Mouse (Mus musculus): ENCODE results near the gene B3galt6.
A peak's percentile ranks its signal among the peaks of the same experiment; 100 is the strongest.

The B3galt6 gene

DNA sequence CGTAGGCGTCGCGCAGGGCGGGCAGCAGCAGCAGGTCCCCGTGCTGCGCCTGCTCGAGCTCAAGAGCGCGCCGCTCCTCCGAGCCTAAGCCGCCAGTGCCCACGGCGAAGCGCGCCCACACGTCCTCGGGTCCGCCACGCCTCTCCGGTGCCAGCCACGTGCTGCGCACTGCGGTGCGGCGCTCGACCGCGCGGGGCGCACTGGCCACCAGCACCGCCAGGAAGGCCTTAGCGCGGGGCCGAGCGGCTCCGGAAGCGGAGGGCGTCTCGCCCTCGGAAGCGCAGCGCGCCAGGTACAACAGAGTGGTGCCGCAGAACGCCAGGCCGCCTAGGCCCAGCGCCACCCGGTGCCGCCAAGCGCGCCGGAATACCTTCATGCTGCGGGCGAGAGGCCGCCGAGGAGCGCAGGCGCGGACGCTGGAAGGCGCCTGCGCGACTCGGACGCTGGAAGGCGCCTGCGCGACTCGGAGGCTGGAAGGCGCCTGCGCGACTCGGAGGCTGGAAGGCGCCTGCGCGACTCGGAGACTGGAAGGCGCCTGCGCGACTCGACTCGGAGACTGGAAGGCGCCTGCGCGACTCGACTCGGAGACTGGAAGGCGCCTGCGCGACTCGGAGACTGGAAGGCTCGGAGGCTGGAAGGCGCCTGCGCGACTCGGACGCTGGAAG, at the start of gene B3galt6, which contains the start of gene Sdf4:
B3galt6 (minus strand) TSS at position 409 of the 665 bp plus-strand sequence.
Sdf4 (plus strand) TSS at position 632 of the 665 bp plus-strand sequence.
- peak; percentile 78 for DNase-seq (ENCODE audit: low spot score)

DNA sequence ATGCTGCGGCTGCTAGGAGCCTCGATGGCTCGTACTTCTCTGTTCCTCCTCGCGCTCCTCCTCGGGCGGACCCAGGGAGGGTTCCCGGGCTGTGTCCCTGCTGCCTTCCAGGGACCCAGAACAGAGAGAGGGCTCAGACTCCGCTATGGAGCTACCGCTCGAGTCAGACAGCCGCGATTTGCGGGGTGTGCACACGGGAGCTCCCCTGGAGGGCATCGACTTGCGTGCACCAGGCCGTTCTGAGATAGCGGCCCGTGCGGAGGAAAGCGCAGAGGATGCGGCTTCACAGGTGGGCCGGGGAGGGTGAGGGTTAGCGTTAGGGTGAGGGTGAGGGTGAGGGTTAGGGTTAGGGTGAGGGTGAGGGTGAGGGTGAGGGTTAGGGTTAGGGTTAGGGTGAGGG, 42.5 kb upstream of the B3galt6 start:
- no peak for DNase-seq (ENCODE audit: low spot score)

DNA sequence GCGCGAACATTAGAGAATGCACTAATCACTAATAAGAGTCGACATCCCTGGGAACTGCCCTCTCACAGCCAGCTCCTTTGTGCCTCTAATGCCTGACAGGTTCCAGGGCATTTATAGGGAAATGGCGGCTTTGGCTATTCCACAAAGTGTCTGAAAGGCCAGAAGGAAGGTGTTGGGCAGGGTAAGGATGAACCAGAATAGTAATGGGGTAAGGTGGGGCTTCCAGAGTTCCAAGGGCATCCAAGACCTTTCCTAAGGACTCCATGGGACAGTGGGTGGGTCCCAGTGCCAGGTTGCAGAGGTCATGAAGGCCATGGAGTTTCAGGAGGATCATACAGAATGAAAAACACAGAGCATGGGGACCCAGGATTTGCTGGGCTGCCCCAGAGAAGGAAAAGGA, 41.9 kb upstream of the B3galt6 start:
- no peak for DNase-seq (ENCODE audit: low spot score)

DNA sequence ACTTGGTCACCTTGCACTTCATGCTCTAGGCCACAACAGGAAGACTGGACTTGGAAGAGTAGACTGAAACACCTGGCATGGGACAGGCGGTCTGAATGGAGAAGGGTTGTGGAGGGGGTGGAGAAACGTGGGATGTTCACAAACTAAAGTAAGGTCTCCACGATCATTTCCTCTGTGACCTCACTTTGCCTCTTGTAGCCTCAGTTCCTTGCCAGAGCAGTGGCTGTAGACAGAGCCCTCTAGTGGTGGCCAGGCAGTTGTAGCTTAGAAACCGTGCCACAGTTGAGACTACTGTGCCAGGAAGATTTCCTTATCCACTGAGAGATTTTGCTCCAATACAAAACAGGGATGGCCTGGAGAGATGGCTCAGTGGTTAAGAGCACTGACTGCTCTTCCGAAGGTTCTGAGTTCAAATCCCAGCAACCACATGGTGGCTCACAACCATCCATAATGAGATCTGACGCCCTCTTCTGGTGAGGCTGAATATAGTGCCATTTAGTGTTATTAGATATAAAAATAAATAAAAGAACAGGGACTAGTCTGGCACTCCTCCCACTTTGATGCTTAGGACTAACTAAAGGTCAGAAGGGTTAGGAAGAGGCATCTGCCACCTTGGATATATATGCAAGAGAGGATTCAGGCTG, 41.1 kb upstream of the B3galt6 start:
- DNase-seq (ENCODE audit: low spot score) = peak; percentile 71

DNA sequence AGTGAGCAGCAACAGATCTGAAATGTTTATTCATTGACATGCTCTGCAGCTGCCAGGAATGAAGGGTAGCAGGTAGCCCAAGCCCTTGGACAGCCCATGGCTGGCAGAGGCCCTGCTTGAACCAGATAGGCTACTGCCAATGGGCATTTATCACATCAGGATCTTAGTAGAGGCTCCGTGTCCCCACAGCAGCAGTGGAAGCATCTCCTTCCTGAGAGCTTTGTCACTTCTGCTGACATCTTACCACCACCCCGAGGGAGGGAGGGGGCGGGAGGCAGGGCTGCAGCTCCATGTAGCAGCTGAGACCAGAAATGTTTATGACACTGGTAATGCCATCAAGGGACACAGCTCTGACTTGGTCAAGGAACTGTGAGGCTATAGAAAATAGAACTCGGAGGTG, 40.4 kb upstream of the B3galt6 start:
- DNase-seq (ENCODE audit: low spot score) = no peak

DNA sequence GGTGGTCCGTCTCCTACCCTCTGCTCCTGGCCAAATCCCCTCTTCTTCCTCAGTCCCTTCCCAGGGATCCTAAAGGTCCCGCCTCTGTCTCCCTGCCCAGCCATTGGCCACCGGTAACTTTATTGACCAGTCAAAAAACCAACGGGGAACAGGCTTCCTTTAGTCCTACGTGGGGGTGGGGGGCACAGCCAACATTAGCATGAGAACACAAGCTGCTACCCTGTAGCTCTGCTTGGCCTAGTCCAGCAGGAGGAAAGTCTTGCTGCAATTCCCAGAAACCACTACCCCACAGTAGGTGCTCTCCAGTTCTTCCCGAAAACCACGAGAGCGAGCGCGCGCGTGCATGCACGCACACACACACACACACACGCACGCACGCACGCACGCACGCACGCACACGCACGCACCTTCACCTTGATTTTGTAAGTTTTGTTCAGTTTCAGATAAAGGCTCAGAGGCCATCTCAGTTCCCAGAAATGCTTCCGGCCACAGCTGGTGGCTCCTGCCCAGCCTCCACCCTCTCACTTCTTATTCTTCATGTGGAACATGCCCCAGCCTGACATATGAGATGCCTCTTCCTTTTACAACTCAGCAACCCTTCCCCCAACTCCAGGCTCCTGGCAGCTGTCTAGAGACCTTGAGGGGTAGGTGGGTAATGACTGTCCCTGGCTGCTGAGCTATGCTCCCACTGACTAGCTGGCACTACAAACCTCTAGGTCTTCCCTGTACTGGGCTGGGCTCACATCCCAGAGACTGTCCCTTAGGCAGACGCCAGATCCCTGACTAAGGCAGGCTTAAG, 39.3 kb upstream of the B3galt6 start:
- peak; percentile 86 for DNase-seq (ENCODE audit: low spot score)

DNA sequence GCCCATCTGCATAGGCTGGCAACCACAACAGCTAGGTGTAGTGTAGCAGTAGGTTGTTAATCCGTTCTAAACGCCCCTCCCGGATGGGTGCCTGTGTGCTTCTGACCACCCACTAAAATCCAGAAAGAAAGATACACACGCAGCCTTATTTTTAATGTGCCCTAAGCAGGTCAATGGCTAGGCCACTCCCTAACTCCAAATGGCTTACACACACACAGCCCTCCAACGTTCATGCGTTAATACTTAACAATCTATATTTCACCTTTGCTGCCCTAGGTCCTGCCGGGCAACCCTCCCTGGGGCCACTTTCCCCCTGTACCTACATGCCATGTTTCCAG, 38.8 kb upstream of the B3galt6 start:
- no peak for DNase-seq (ENCODE audit: low spot score)

DNA sequence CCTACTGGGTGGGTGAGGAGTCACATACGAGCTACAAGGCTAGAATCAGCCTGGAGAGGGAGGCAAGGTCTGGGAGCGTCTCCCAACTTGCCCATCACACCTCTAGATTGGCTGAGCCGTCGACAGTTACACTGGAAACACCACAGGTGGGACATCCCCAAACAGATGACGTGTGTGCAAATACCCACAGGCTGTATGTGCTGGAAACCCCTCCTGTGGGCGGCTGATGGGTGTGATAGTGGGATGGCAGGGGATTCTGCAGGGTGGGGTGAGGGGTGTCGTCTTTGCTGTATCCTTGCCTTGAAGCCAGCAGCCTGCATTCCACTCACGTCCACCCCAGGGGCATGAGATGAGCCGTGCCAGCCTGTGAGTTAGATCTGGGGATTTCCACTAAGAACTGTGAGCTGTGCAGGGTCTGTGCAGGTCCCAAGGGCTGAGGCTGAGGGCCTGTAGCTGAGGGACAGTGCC, 38.2 kb upstream of the B3galt6 start:
- DNase-seq (ENCODE audit: low spot score) = no peak

DNA sequence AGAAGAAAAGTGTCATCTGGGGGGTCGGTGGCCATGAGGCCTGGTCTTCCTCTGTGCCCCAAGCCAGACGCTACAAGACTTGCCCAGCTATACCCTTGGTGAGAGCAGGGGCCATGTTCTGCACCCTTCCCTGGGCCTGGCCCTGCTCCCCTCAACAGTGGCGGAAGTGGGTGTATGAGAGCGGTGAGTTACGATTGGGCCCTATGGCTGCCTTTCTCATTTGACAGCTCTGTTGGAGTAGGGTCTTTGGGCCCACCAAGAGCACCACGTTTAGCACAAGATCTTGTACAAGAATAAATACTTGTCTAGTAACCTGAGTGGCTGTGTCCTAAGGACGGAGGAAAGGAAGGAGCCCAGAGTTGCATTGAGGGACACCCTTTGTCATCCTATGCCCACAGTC, 36.1 kb upstream of the B3galt6 start:
- DNase-seq (ENCODE audit: low spot score) = no peak

- peak; percentile 42 for DNase-seq (ENCODE audit: low spot score)
Observed at GRCm38 (mm10) chr4:156026013-156026412, 33.6 kb upstream of the B3galt6 start, which contains the start of gene Tnfrsf18. TSS of gene Tnfrsf18 (plus strand) at chr4:156026164.

GRCm38 (mm10) chr4:156024184-156024583, 31.7 kb upstream of the B3galt6 start:
- no peak for DNase-seq (ENCODE audit: low spot score)

- no peak for DNase-seq (ENCODE audit: low spot score)
Observed at GRCm38 (mm10) chr4:156023520-156023919, 31.1 kb upstream of the B3galt6 start.

DNA sequence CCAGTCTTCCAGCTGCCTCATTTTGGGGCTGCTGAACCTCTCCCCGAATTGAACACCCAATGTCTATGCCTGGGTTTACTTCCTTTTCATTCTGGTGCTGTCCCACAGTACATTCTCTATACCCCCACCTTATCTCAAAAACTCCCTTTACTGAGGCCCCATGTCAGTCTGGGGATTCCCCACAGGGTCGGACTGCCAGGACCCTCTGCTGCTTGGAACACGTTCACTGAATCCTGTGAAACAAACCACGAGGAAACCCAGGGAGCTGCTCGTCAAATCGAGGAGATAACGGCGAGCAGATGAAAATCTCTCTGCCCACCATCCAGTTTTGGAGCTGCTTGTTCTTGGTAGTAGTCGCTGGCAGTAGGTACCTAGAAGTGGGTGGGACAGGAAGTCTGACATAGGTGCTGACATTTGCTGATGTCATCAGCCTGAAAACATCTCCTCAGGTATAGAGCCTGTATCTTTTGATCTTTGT, 29.5 kb upstream of the B3galt6 start:
- peak; percentile 26 for DNase-seq (ENCODE audit: low spot score)

DNA sequence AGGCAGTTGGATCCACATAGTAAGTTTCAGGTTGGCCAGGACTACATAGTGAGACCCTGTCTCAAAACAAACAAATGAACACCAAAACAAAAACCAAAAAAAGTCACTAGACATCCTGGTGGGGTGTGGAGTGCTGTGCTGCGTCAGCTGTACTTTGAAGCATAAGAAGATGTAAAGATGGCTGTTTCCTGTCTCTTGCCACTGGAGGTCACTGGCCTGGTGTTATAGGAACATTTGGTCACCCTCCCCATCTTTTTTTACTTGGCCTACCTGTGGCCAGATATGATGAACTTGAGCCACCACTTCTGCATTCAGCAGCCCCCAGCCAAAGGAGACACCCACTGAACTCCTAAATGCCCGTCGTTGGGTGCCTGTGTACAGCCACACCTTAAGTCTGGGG, 28.9 kb upstream of the B3galt6 start:
- DNase-seq (ENCODE audit: low spot score) = no peak

DNA sequence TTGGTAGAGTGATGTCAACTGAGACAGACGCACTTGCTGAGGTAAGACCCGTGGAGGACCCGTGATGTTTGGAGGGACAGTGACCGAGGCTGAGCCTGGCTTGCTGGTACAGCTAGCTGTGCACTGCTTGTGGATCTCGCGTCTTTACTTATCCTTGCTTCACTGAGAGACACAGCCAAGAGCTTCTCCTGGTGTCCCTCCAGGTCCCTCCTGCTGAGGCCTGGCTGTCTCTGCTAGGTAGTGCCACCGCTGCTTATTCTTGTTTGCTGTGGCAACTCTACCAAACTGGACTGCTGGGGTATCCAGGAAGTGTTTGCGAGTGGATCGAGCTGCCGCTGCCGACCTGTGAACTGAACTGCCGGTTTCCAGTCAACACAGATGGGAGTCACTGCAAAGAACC, 27.3 kb upstream of the B3galt6 start:
- no peak for DNase-seq (ENCODE audit: low spot score)

GRCm38 (mm10) chr4:156014436-156014835, 22.0 kb upstream of the B3galt6 start:
- DNase-seq (ENCODE audit: low spot score) = no peak

GRCm38 (mm10) chr4:156013637-156014036, 21.2 kb upstream of the B3galt6 start, which contains the start of gene Tnfrsf4:
TSS of gene Tnfrsf4 (plus strand) at chr4:156013843.
- no peak for DNase-seq (ENCODE audit: low spot score)

GRCm38 (mm10) chr4:156008369-156008768, 15.9 kb upstream of the B3galt6 start:
- DNase-seq (ENCODE audit: low spot score) = no peak

GRCm38 (mm10) chr4:156004109-156004508, 11.7 kb upstream of the B3galt6 start:
- no peak for DNase-seq (ENCODE audit: low spot score)

- DNase-seq (ENCODE audit: low spot score) = no peak
Observed at GRCm38 (mm10) chr4:155993606-155994005, 1.2 kb upstream of the B3galt6 start.

- DNase-seq (ENCODE audit: low spot score) = peak; percentile 95
Observed at GRCm38 (mm10) chr4:155992906-155993547, 578 bp upstream of the B3galt6 start.

- DNase-seq (ENCODE audit: low spot score) = no peak
Observed at GRCm38 (mm10) chr4:155991908-155992230, 580 bp downstream of the B3galt6 start.
